Mouse (Mus musculus) hindbrain, postnatal 0 days (tissue): ENCODE measurements around the gene Mafg. TPM values are rescaled to one million over a fixed set of nuclear protein-coding genes. Genes with fewer than 3 reads are reported as not detected.

Experiments
- ATAC-seq: fragments of 200-750 bp; cut with Nextera tagmentation; 2 replicates; pipeline ENCODE4 v1.8.0; 2017; ENCODE audit warnings: mild to moderate bottlenecking, moderate TSS enrichment, moderate library complexity
- DNase-seq: peaks from one replicate; pipeline ENCODE4 v3.0.0-alpha.2; 2015; ENCODE audit warnings: low spot score
- H3K27ac ChIP-seq: fragments of 300-500 bp; sonication (generic); 2 replicates; pipeline ENCODE4 v1.5.1; 2014; ENCODE audit warnings: mild to moderate bottlenecking
- H3K27me3 ChIP-seq: fragments of 300-500 bp; sonication (generic); 2 replicates; pipeline ENCODE4 v1.6.1; 2014; ENCODE audit warnings: low read length, mixed read lengths; ENCODE audit not compliant: insufficient read depth
- H3K36me3 ChIP-seq: fragments of 300-500 bp; sonication (generic); 2 replicates; pipeline ENCODE4 v1.6.1; 2014; ENCODE audit warnings: low read length, mixed read lengths; ENCODE audit not compliant: insufficient read depth
- H3K4me1 ChIP-seq: fragments of 300-500 bp; sonication (generic); 2 replicates; pipeline ENCODE4 v1.6.1; 2014; ENCODE audit warnings: antibody characterized with exemption, low read length, mixed read lengths; ENCODE audit not compliant: insufficient read depth
- H3K4me2 ChIP-seq: fragments of 300-500 bp; sonication (generic); 2 replicates; pipeline ENCODE4 v1.6.1; 2014; ENCODE audit warnings: low read depth, mild to moderate bottlenecking, low read length, moderate library complexity, mixed read lengths
- H3K4me3 ChIP-seq: fragments of 300-500 bp; sonication (generic); 2 replicates; pipeline ENCODE4 v1.5.1; 2014; ENCODE audit warnings: low read length
- H3K9ac ChIP-seq: fragments of 300-500 bp; sonication (generic); replicated peaks from 2 replicates; pipeline ENCODE4 v1.6.1; 2014; ENCODE audit warnings: mild to moderate bottlenecking, low read length, moderate library complexity, mixed read lengths
- H3K9me3 ChIP-seq: fragments of 300-500 bp; sonication (generic); 2 replicates; pipeline ENCODE4 v1.6.1; 2016; ENCODE audit warnings: low read length, mixed read lengths
- CTCF ChIP-seq: IDR thresholded peaks from 2 replicates; pipeline ENCODE4 v1.5.1; 2016; ENCODE audit warnings: antibody characterized with exemption, control low read depth, low read depth
- WGBS: fragments of 180-500 bp; shearing (Covaris S2); extraction: QIAGEN DNeasy Blood & Tissue Kit; methylation state at CpG from one replicate; pipeline ENCODE4 v1.1.7; 2014; 5-methylcytosine and 5-hydroxymethylcytosine counted together
- polyA plus RNA-seq: library from polyadenylated mRNA; unstranded; fragments of >200 nt; fragmentation: Nextera tagmentation; extraction: Ambion mirVana; gene quantifications from 2 replicates; pipeline ENCODE4 v1.2.1, GENCODE M21; 2015
- total RNA-seq: library from RNA; depleted of rRNA; stranded (reverse); fragments of >200 nt; gene quantifications from 2 replicates; pipeline ENCODE4 v1.2.3, GENCODE M21; 2014

The Mafg gene
- total and polyA plus RNA-seq, 2 experiments from 2014 or later = 38.9 to 39.3 TPM

DNA sequence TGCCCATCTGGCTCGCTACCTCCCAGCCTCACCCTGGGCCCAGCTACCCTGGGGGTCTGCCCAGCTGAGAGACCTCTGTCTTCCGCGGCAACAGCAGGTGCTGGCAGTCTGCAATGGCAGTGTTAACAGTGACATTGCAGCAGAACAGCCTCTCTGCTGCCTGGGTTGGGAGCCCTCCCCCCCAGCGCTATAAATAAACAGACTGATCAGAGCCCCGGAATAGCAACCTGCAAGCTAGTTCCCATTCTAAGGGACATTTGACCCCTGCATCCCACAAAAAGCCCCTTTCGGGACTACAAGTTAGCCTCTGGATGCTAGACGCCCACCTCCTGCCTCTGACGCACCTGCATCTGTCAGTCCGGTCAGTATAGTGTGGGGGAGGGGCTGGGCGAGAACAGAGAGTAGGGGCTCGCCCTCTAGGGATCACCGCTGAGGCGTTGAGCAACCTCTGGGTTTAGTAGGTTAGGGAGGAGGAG is 14.6 kb upstream of the Mafg start, which contains the start of gene Myadml2:
Myadml2 (minus strand) TSS at position 158 of the 476 bp plus-strand sequence.
- Histone ChIP-seq H3K4me3 (peak within 1 kb of the TSS; percentile 18), H3K9ac (peak within 1 kb of the TSS; percentile 28), H3K9me3 (no peaks in the 10 kb centered on the region), H3K27me3 (no peaks in the 10 kb centered on the region), H3K4me1 (peaks cover 9% of the 10 kb centered on the region; the same call in 1 of the 2 replicates), H3K4me2 (peak within 1 kb of the TSS; percentile 49), H3K27ac (no peak within 1 kb of the TSS), H3K36me3 (no peaks in the 10 kb centered on the region)
- TF ChIP-seq CTCF = no peak
- WGBS = 3% methylated on average over 13 of the region's 13 CpGs
- peak; percentile 23 for DNase-seq
- no peak for ATAC-seq

DNA sequence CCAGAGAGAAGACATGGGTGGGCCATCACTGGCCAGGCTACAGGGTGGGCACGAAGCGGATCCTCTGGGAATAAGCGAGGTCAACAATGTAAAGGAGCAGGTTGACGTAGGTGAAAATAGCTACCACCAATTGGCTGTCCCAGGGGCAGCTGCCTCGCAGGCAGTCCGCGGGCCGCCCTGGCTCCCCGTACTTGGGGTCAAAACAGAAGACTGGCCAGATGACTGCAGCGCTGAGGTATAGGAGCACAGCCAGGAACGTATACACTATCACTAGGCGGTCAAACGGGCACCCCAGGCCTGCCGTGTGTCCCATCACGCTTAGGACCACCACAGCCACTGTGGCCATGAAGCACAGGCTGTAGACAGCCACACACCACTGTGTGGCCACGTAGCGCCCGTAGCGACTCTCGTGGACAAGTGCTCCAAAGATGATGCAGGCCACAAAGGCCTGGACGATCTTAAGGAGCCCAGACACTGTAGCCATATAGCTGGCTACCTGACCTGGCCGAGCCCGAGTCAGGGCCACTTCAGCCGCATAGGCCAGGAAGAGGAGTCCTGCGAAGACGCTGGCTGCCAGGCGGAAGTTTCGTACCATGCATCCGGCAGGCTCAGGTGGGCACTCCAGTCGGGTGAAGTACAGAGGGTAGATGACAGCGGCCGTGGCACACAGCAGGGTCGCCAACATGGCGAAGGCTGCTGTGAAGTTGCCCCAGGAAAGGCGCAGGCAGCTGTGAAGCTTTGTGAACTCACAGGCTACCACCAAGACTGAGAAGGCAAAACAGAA is 13.8 kb upstream of the Mafg start:
- WGBS = 81% methylated on average over 35 of the region's 35 CpGs
- Histone ChIP-seq H3K27me3 (no peaks in the 10 kb centered on the region), H3K4me3 (no peak overlapping the region), H3K9ac (no peak overlapping the region; the same call in 1 of the 2 replicates), H3K4me1 (peaks cover 13% of the 10 kb centered on the region; the same call in 1 of the 2 replicates), H3K36me3 (no peaks in the 10 kb centered on the region), H3K4me2 (peak overlapping the region; percentile 49), H3K9me3 (no peaks in the 10 kb centered on the region), H3K27ac (no peak overlapping the region)
- no peak for ATAC-seq
- no peak for DNase-seq
- no peak for TF ChIP-seq CTCF

DNA sequence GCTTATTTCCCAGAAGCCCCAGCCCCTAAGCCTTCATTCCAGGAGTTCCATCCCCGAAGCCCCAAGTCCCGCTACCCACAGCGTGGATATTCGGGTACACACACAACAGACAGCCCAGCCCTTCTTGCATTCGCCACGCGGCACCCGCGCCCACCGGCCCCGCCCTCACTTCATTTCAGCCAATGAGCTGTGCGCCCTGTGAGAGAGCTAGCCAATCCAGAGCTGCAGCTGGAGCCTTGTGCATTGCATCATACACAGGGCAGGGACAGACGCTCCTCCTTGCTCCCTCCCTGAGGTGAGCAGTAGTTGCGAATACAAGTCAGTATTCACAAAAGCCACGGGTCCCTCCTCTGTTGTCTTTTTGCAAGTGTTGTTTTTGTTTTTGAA is 10.2 kb upstream of the Mafg start, which contains the start of gene Pycr1:
Pycr1 (minus strand) TSS at position 169 of the 387 bp plus-strand sequence.
- H3K4me2 ChIP-seq = peak within 1 kb of the TSS; percentile 75
- peaks cover 13% of the 10 kb centered on the region; the same call in 1 of the 2 replicates for H3K4me1 ChIP-seq
- H3K27ac ChIP-seq = peak within 1 kb of the TSS; percentile 42; the same call in 1 of the 2 replicates
- peak; percentile 95 for DNase-seq
- peak within 1 kb of the TSS; percentile 43 for H3K4me3 ChIP-seq
- peak within 1 kb of the TSS; percentile 52 for H3K9ac ChIP-seq
- ATAC-seq = peak; percentile 99
- H3K36me3 ChIP-seq = no peaks in the 10 kb centered on the region
- H3K9me3 ChIP-seq = no peaks in the 10 kb centered on the region
- 0% methylated on average over 15 of the region's 15 CpGs for WGBS
- no peaks in the 10 kb centered on the region for H3K27me3 ChIP-seq
- TF ChIP-seq CTCF = no peak

DNA sequence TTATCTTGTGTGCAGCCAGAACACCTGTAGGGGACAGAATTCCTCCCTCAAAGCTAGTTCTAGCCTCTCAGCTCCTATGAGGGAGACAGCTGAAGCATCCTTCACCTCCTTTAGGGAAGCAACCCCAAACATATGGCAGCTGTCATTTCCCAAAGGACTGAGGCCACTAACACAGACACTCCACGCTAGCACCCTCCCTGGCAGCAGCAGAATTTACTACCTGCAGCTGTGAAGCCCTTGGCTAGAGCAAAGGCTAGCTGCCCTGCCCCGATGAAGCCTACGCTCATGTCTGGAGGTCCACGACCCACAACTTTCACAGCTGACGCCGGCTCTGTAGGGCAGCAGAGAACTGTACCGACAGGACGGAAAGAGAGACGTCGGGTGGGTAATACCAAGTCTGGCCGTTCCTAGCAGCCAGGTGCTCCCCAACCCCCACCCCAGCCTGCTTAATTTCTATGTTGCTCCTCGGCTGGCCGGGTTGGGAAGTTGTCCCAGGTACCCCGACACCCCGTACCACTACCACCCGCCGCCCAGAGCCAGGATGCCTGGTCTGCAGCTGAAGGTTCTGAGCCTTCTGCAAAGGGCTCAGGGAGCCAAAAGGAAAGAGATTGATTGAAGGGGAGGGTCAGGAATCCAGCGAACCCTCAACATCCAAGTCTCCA is 9.7 kb upstream of the Mafg start:
- Histone ChIP-seq H3K4me3 (peak overlapping the region; percentile 43), H3K9ac (peak overlapping the region; percentile 52), H3K27me3 (no peaks in the 10 kb centered on the region), H3K9me3 (no peaks in the 10 kb centered on the region), H3K27ac (peak overlapping the region; percentile 42; the same call in 1 of the 2 replicates), H3K36me3 (no peaks in the 10 kb centered on the region), H3K4me1 (peaks cover 11% of the 10 kb centered on the region; the same call in 1 of the 2 replicates), H3K4me2 (peak overlapping the region; percentile 75)
- peak; percentile 60 for ATAC-seq
- 2% methylated on average over 18 of the region's 18 CpGs for WGBS
- DNase-seq = no peak
- peak; percentile 13; the same call in 1 of the 2 replicates for TF ChIP-seq CTCF

DNA sequence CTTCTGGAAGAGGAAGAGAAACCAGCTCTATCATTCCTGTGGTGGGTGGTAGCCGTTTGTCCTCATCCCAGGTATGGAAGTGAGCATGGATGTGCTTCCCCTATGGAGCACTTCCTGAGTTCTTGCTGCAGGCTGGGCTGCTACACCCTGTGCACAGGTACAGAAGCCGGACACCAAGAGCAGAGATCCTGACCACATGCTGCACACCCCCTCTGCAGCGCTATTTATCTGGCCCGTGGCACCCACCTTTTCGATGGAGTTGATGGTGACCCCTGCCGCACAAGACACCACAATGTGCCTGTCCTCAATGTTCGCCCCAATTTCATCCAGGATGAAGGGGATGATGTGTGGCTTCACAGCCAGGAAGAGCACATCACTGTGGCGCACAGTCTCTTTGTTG is 8.5 kb upstream of the Mafg start:
- H3K27me3 ChIP-seq = no peaks in the 10 kb centered on the region
- 89% methylated on average over 8 of the region's 8 CpGs for WGBS
- ATAC-seq = no peak
- no peak overlapping the region for H3K4me2 ChIP-seq
- no peak overlapping the region for H3K4me3 ChIP-seq
- peaks cover 7% of the 10 kb centered on the region; the same call in 1 of the 2 replicates for H3K4me1 ChIP-seq
- no peak for TF ChIP-seq CTCF
- H3K27ac ChIP-seq = no peak overlapping the region
- no peak overlapping the region for H3K9ac ChIP-seq
- no peaks in the 10 kb centered on the region for H3K9me3 ChIP-seq
- DNase-seq = no peak
- no peaks in the 10 kb centered on the region for H3K36me3 ChIP-seq

DNA sequence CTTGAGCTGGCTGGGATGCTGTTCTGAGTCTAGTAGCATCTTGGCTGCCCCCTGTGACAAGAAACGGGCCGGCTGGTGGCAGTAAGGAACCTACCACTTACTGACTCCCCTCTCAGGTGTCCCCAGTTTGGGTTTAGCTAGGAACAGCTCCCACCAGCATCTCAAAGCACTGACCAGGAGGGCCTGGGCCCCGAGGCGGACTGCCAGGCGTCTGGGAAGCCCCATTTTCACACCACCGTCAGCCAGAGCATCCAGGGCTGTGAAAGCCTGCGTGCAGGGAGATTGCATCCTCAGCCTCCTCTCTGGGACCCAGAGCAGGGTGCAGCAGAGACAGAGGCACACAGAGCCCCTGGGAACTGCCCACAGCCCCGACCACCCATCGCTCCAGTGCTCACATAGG is 7.9 kb upstream of the Mafg start:
- no peaks in the 10 kb centered on the region for H3K36me3 ChIP-seq
- WGBS = 73% methylated on average over 9 of the region's 9 CpGs
- no peak overlapping the region for H3K4me3 ChIP-seq
- no peaks in the 10 kb centered on the region for H3K27me3 ChIP-seq
- H3K27ac ChIP-seq = no peak overlapping the region
- H3K9me3 ChIP-seq = no peaks in the 10 kb centered on the region
- H3K4me1 ChIP-seq = peaks cover 7% of the 10 kb centered on the region; the same call in 1 of the 2 replicates
- TF ChIP-seq CTCF = no peak
- ATAC-seq (no peak), DNase-seq (no peak)
- H3K9ac ChIP-seq = no peak overlapping the region
- H3K4me2 ChIP-seq = no peak overlapping the region
